In genomic region chr6:135369551-135369968, GRCm38 (mm10) we compare ENCODE assay signal across 10 mouse cellular contexts. TPM values are rescaled to one million over a fixed set of nuclear protein-coding genes. Genes with fewer than 3 reads are reported as not detected.
DNase-seq lines count a peak whose midpoint lies in the region; ATAC-seq lines count a peak whose summit lies in the region.
"Had no signal": no experiment of that assay in that cellular context is flagged by ENCODE, and none has a peak within 500 bp of the region (broad histone marks: within the 10 kb centered on the region; RNA-seq: fewer than 3 reads in every experiment).

No protein-coding gene starts in this region.

- H3K27ac ChIP-seq in intestine, embryonic 14.5 days (ENCODE audit: low read depth), result peak overlapping the region; percentile 76; the same call in 1 of the 2 replicates
- H3K27ac ChIP-seq in limb, embryonic 11.5 days (replicated peaks; ENCODE audit: low read depth, low read length), result no peak overlapping the region; the same call in 1 of the 2 replicates
- H3K27ac ChIP-seq: midbrain, embryonic 12.5 days had no signal

- peak; percentile 29 for DNase-seq in adrenal gland, postnatal 10 days
- DNase-seq in adrenal gland, adult 18-20 months (ENCODE audit: low spot score in 2 of 2), result no peak
- peak; percentile 69 for DNase-seq in brain, adult 2 months (ENCODE audit: low read depth, low spot score)
- peak; percentile 48 to 70 for DNase-seq in gastrocnemius, postnatal 4 days (ENCODE audit: low spot score in 2 of 2)
- DNase-seq in intestine, embryonic 14.5 days (ENCODE audit: low spot score), result peak; percentile 74
- no peak for DNase-seq in limb, embryonic 11.5 days (ENCODE audit: low spot score)
- DNase-seq in right cerebral cortex, adult 18-20 months, result peak; percentile 45

- H3K4me2 ChIP-seq in intestine, embryonic 14.5 days (ENCODE audit: low read length), result no peak overlapping the region
- no peak overlapping the region for H3K4me2 ChIP-seq in limb, embryonic 11.5 days (ENCODE audit: low read depth, severe bottlenecking)
- H3K4me2 ChIP-seq: midbrain, embryonic 12.5 days had no signal

- H3K36me3 ChIP-seq in intestine, embryonic 14.5 days (ENCODE audit: control insufficient read depth, insufficient read depth, low read length), result no peaks in the 10 kb centered on the region
- H3K36me3 ChIP-seq in limb, embryonic 11.5 days (ENCODE audit: control insufficient read depth, insufficient read depth, low read length), result no peaks in the 10 kb centered on the region
- H3K36me3 ChIP-seq: midbrain, embryonic 12.5 days had no signal

- no peak overlapping the region for H3K4me3 ChIP-seq in intestine, embryonic 14.5 days (ENCODE audit: low read depth, low read length)
- H3K4me3 ChIP-seq in limb, embryonic 11.5 days (ENCODE audit: low read depth, low read length), result no peak overlapping the region
- H3K4me3 ChIP-seq: erythroblast, embryonic 14.5 days; midbrain, embryonic 12.5 days had no signal

- H3K27me3 ChIP-seq in intestine, embryonic 14.5 days (replicated peaks; ENCODE audit: control insufficient read depth, insufficient read depth, low read length), result no peaks in the 10 kb centered on the region
- no peaks in the 10 kb centered on the region for H3K27me3 ChIP-seq in limb, embryonic 11.5 days (ENCODE audit: control insufficient read depth, insufficient read depth, low read length)
- H3K27me3 ChIP-seq: midbrain, embryonic 12.5 days had no signal

- ATAC-seq in intestine, embryonic 14.5 days (replicated peaks; ENCODE audit: low FRiP score, low TSS enrichment, low read depth), result peak; percentile 76
- peak; percentile 37; the same call in 1 of the 2 replicates for ATAC-seq in limb, embryonic 11.5 days (ENCODE audit: insufficient number of reproducible peaks, low FRiP score, low TSS enrichment, low read depth)
- no peak for ATAC-seq in activated CD4-positive, CD25-positive, alpha-beta regulatory T cell, adult 4 months

- 31% methylated on average over 5 of the region's 5 CpGs for WGBS in intestine, embryonic 14.5 days
- 55% methylated on average over 5 of the region's 5 CpGs for WGBS in limb, embryonic 11.5 days

- H3K9ac ChIP-seq in intestine, embryonic 14.5 days (ENCODE audit: low read length), result no peak overlapping the region
- no peak overlapping the region for H3K9ac ChIP-seq in limb, embryonic 11.5 days (ENCODE audit: low read length)
- H3K9ac ChIP-seq: midbrain, embryonic 12.5 days had no signal

- H3K9me3 ChIP-seq in intestine, embryonic 14.5 days (ENCODE audit: control insufficient read depth, low read length), result no peaks in the 10 kb centered on the region
- no peaks in the 10 kb centered on the region for H3K9me3 ChIP-seq in limb, embryonic 11.5 days (ENCODE audit: control insufficient read depth, low read length)
- H3K9me3 ChIP-seq: midbrain, embryonic 12.5 days had no signal

- H3K4me1 ChIP-seq in intestine, embryonic 14.5 days (replicated peaks; ENCODE audit: control insufficient read depth, insufficient read depth, low read length), result peaks cover 33% of the 10 kb centered on the region
- H3K4me1 ChIP-seq in limb, embryonic 11.5 days (ENCODE audit: control insufficient read depth, insufficient read depth, low read length), result peaks cover 1% of the 10 kb centered on the region; the same call in 1 of the 2 replicates

RNA-seq across cellular contexts. Expression of gene Emp1, which starts 7.2 kb away (rescaled TPM):
- 10 to 100 TPM; 89.8 to 92.9 TPM for total RNA-seq in adrenal gland, postnatal 10 days (2021)
- total RNA-seq in adrenal gland, adult 18-20 months (2021), result 10 to 100 TPM; 21.7 to 53.4 TPM
- 100 to 1,000 TPM; 241 to 251 TPM for total RNA-seq in gastrocnemius, postnatal 4 days (2021)
- polyA plus RNA-seq in intestine, embryonic 14.5 days (2014; fragmentation: Nextera tagmentation; extraction: Ambion mirVana), result 12.7 and 15.2 TPM in 2 replicates
- polyA plus RNA-seq in limb, embryonic 11.5 days (2014; fragmentation: Nextera tagmentation; extraction: Ambion mirVana), result 6.8 and 7.8 TPM in 2 replicates
- polyA plus RNA-seq in activated CD4-positive, CD25-positive, alpha-beta regulatory T cell, adult 4 months (2017; shearing (Covaris generic)), result 10 to 100 TPM in 1 of 2 experiments, 1 to 10 TPM in 1; 7.5 to 10.5 TPM
- polyA plus RNA-seq: erythroblast, embryonic 14.5 days had no signal

RNA-seq across cellular contexts. Expression of gene Pbp2, which starts 59.4 kb away (rescaled TPM):
- total RNA-seq in adrenal gland, postnatal 10 days (2021), result not detected
- total RNA-seq in adrenal gland, adult 18-20 months (2021), result not detected
- under 1 TPM in 1 of 2 experiments, not detected in 1; 0.49 TPM for total RNA-seq in gastrocnemius, postnatal 4 days (2021)
- polyA plus RNA-seq in intestine, embryonic 14.5 days (2014; fragmentation: Nextera tagmentation; extraction: Ambion mirVana), result 0.13 and 0.32 TPM in 2 replicates
- 0.23 TPM in 1 of 2 replicates, not detected in the other for polyA plus RNA-seq in limb, embryonic 11.5 days (2014; fragmentation: Nextera tagmentation; extraction: Ambion mirVana)
- not detected for polyA plus RNA-seq in activated CD4-positive, CD25-positive, alpha-beta regulatory T cell, adult 4 months (2017; shearing (Covaris generic))
- polyA plus RNA-seq: erythroblast, embryonic 14.5 days; midbrain, embryonic 12.5 days had no signal

Comparison
In these comparisons a context has a peak if more than half of its experiments do, and no peak if none do; other contexts are left out.
1. DNase-seq: peak in adrenal gland, postnatal 10 days (single experiment), brain, adult 2 months (single experiment), gastrocnemius, postnatal 4 days (2 of 2), intestine, embryonic 14.5 days (single experiment) and right cerebral cortex, adult 18-20 months (single experiment); none in adrenal gland, adult 18-20 months (0 of 2) and limb, embryonic 11.5 days (single experiment).